Mouse (Mus musculus) CD8-positive naive resting alpha-beta T cell, adult 2 months (primary cell): ENCODE results near the gene Tgm4.

ENCODE experiments used
- DNase-seq, 2 experiments: peaks; one replicate each; pipeline ENCODE4 v3.0.0; 2022; ENCODE audit warnings: low read depth in 2 of 2, low spot score in 2 of 2

The Tgm4 gene

GRCm38 (mm10) chr9:123034426-123034825 is at the start of gene Tgm4:
Gene Tgm4 (plus strand): TSS chr9:123034726.
- DNase-seq: no peak

DNA sequence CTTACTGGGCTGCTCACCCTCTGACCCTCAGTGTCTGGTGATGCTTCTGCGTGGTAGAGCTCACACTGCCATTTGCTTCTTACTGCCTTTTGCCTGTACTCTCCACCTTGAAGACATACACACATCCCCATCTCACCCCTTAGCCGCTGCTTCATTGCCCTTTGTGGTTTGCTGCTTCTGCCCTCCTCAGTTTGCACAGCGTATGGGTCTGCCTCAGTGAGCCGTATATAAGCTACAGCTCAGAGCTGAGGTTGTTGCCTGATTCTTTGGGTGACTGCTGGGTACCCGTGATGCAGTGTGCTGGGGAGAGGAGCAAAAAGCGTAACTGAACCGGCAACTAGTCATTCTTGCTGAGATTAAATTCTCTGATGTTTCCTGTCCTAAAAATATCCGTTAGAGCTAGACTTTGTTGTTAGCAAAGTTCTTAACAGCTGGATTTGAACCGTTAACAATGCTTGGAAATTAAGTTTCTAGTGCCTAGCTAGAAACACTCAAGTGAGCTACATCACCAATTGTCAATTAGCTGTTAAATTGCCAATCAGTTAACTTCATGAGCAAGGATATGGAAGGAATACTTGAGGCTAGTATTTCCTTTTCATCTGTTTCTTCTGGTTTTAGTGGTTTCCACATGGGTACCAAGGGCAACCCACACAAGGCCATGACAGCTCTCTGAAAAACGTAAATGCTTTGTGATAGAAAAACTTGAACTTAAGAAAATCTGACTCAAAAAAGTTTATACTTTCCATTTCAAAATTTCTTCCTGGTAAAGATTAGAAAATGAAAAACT is 35.9 kb upstream of the Tgm4 start:
- DNase-seq: no peak

DNA sequence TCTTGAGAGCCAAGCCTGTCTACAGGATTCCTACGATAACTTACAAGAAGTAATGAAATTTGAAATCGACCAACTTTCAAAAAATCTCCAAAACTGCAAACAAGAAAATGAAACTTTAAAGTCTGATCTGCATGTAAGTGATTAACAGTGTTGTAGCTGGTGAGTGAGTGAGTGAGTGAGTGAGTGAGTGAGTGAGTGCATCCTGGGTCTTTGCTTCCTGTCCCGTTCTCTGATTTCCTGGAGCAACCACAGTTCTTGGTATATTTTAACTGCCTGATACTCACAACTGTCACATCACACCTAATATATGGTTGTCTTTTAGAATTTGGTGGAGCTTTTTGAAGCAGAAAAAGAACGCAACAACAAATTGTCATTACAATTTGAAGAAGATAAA is 35.3 kb upstream of the Tgm4 start:
- DNase-seq: no peak

- no peak for DNase-seq
These were observed 29.8 kb upstream of the Tgm4 start for GRCm38 (mm10) chr9:123004718-123005117.

DNA sequence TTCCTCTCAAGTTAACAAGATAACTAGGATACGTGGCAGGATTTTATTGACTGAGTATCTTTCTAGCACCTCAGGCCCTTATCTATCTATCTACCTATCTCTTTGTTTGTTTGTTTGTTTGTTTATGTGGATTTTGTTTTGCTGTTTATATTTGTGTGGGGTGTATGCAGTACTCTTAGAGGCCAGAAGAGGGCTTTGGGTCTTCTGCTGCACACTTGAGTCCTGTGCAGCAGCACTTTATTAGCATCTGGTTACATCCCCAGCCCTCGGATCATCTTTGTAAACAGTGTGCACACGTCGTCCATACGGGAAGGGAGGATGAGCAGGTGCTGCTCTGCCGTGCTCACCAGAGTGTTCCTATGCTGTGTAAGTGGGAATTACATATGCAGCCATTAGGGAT is 28.5 kb upstream of the Tgm4 start:
- DNase-seq: no peak

DNA sequence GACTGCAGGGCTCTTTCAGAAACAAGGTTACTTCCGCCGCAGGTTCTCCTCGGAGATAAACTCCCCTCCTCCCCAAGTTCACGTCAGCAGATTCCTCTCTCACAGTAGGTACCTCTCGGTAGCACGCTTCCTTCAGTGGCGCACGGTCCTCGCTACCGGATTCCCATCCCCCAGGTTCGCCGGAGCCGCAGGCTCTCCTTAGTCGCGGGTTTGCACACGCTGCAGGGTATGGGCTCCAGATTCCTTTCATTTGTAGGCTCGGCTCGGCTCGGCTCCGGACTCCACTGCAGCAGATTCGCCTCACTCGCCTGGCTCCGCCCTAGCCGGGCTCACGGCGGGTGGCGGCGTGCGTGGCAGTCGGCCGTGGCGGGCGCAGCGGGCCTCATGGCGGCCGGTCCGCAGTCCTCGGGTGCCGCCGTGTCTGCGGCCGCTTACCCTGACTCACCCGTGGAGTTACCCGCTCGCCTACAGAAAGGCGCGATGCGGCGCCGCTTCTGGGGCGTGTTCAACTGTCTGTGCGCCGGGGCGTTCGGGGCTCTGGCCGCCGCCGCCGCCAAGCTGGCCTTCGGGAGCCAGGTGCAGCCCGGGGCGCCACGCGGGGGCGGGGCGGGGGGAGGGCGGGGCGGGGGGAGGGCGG is 13.4 kb upstream of the Tgm4 start, which contains the start of gene Tmem42:
Gene Tmem42, plus strand, starts transcription at position 332 of the 637 bp plus-strand sequence.
- peak; percentile 79 to 84 for DNase-seq

GRCm38 (mm10) chr9:123021636-123022379 is 12.7 kb upstream of the Tgm4 start:
- peak in 1 of 2 experiments; percentile 24 for DNase-seq

- DNase-seq: no peak
These were observed 10.3 kb upstream of the Tgm4 start for GRCm38 (mm10) chr9:123024201-123024600.

- no peak for DNase-seq
These were observed 2.9 kb upstream of the Tgm4 start for GRCm38 (mm10) chr9:123031496-123032246.

- no peak for DNase-seq
These were observed 13.1 kb downstream of the Tgm4 start for GRCm38 (mm10) chr9:123047665-123048064.

DNA sequence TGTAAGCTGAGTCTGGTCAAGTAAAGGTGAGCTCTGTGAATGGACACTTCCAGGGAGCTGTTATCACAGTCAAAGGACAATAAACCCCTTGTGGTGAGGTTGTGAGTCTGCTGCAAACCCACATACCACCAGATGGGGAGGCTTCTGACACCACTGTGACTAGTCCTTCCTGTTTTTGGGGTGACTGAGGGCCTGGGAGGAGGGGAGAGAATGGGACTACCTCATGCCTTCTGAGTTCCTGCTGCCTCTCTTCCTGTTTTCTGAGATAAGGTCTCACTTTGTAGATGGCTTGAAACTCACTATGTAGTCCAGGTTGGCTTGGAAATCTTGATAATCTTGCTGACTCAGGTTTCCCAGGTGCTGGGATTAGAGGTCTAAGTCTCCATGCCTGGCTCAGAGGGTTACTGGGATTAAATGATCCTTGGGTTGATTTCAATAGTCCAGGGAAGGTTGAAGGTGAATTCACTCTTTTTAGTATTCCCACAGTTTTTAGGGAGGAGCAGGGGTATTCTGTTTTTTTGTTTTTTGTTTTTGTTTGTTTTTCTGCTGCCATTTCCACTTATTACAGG is 24.3 kb downstream of the Tgm4 start:
- DNase-seq: peak; percentile 51 to 64

GRCm38 (mm10) chr9:123060172-123060571 is 25.6 kb downstream of the Tgm4 start:
- DNase-seq: no peak

GRCm38 (mm10) chr9:123079149-123079548 is 44.6 kb downstream of the Tgm4 start:
- DNase-seq: no peak

GRCm38 (mm10) chr9:123080355-123080754 is 45.8 kb downstream of the Tgm4 start:
- DNase-seq: no peak

GRCm38 (mm10) chr9:123080796-123081195 is 46.3 kb downstream of the Tgm4 start:
- DNase-seq: no peak

- no peak for DNase-seq
These were observed 50.8 kb downstream of the Tgm4 start for GRCm38 (mm10) chr9:123085373-123085772.

- peak in 1 of 2 experiments; percentile 15 for DNase-seq
These were observed 53.0 kb downstream of the Tgm4 start for GRCm38 (mm10) chr9:123087558-123087957.

DNA sequence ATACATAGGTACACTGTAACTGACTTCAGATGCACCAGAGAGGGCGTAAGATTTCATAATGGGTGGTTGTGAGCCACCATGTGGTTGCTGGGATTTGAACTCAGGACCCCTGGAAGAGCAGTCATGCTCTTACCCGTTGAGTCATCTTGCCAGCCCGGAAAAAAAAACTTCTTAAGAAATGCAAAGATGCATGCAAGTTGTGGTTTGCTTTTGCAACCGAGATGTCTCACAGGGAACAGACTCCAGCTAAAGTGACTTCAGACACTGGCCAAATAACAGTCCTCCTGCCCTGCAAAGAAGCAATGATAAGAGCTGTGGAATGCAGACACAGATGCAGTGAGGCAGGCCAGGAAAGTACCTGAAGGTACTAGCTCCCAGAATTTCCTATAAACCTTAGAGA is 56.3 kb downstream of the Tgm4 start:
- no peak for DNase-seq

DNA sequence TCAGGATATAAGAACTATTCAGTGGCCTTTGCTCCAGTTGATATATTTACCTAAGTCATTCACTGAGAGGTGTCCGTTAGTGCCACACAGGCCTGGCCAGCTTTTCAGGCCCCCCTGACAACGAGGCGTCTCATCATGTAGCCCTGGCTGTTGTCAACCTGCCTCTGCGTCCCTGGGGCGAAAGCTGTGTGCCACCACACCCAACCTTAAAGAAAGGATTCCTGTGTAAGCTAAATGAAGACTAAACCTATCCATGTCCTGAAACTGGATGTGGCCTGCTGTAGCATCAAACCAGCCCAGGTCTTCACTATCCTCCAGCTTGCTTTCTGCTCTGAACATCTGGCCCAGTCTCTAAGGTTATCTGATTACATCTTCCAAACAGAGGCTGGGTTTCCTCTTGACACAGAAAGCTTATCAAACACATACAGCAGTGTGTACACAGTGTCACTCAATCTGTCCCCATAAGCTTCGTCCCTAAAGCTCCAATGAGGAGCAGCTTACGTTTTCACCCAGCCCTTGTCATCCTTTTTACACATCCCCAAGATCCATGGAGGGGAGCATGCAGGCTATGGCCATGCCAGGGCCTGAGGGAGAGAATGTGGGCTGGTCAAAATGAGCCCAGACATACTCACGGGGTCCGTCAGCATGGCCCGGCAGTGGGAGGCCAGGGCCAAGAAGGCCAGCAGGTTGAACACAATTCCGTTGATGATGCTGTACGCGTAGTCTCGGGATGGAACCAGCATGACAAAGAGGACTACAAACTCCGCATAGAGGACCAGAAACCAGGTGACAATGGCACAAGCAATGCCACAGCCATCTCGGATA is 65.3 kb downstream of the Tgm4 start:
- no peak for DNase-seq

DNA sequence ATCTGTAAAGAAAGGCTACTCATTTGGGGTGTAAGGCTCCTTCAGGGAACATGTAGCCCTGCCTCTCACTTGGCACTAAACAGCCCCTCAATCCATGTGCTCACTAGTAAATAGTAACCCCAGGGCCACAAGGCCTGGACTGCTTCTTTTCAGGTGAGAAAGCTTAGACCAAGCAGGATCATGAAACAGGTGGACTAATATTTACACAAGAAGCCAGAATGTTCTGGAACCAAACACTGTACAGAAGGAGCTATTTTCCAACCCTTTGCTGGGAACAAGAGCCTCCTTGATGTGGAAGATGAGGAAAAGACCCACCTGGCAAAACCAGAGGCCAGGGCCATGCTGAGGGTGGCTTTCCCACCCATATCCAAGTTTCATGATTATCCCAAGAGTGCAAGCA is 68.9 kb downstream of the Tgm4 start:
- DNase-seq: no peak
